Mouse (Mus musculus) myocyte (in vitro differentiated cells): ENCODE results near the gene Olfr153.

Experiments used
- CEBPB ChIP-seq: IDR thresholded peaks from 2 replicates; pipeline ENCODE4 v1.6.1; 2011; ENCODE audit warnings: mild to moderate bottlenecking, moderate library complexity; ENCODE audit not compliant: poor library complexity, insufficient read depth, severe bottlenecking
- E2F4 ChIP-seq: IDR thresholded peaks from one replicate; pipeline ENCODE4 v1.6.1; 2011; ENCODE audit warnings: mild to moderate bottlenecking, control low read depth, moderate library complexity; ENCODE audit not compliant: insufficient read depth
- MAX ChIP-seq: IDR thresholded peaks from one replicate; pipeline ENCODE4 v1.6.1; 2011; ENCODE audit warnings: low read depth, mild to moderate bottlenecking, control low read depth
- MYOG ChIP-seq, 3 experiments: IDR thresholded peaks; one replicate each; pipeline ENCODE4 v1.6.1; 2011; ENCODE audit warnings: control low read depth in 2 of 3, low read depth in 2 of 3, mild to moderate bottlenecking in 2 of 3; ENCODE audit not compliant: insufficient read length in 2 of 3, control insufficient read depth in 1 of 3, insufficient read depth in 1 of 3
- POLR2A ChIP-seq: IDR thresholded peaks from one replicate; pipeline ENCODE4 v1.6.1; 2011; ENCODE audit warnings: low read depth, mild to moderate bottlenecking, control low read depth, moderate library complexity; ENCODE audit not compliant: insufficient read length
- POLR2AphosphoS2 ChIP-seq: IDR thresholded peaks from one replicate; pipeline ENCODE4 v1.6.1; 2011; ENCODE audit warnings: low read depth, control low read depth; ENCODE audit not compliant: insufficient read length
- REST ChIP-seq: IDR thresholded peaks from one replicate; pipeline ENCODE4 v1.6.1; 2011; ENCODE audit warnings: mild to moderate bottlenecking, control low read depth, moderate library complexity; ENCODE audit not compliant: insufficient read depth, insufficient read length
- TCF12 ChIP-seq: IDR thresholded peaks from one replicate; pipeline ENCODE4 v1.6.1; 2011; ENCODE audit warnings: mild to moderate bottlenecking, control low read depth; ENCODE audit not compliant: poor library complexity, insufficient read depth, severe bottlenecking
- TCF3 ChIP-seq: IDR thresholded peaks from one replicate; pipeline ENCODE4 v1.6.1; 2011; ENCODE audit warnings: low read depth, control low read depth; ENCODE audit not compliant: insufficient read length
- USF1 ChIP-seq: IDR thresholded peaks from one replicate; pipeline ENCODE4 v1.6.1; 2011; ENCODE audit warnings: low read depth, mild to moderate bottlenecking, control low read depth, moderate library complexity

- TF ChIP-seq POLR2A (no peak), CEBPB (no peak), USF1 (no peak), E2F4 (no peak), MYOG (IDR thresholded peaks at IDR 0.05; ENCODE audit: control insufficient read depth in 1 of 3, insufficient read depth in 1 of 3, insufficient read length in 2 of 3, low read depth in 2 of 3) (no peak), POLR2AphosphoS2 (no peak), MAX (no peak), TCF12 (no peak), TCF3 (no peak), REST (no peak)
These were observed 49.3 kb upstream of the Olfr153 start for GRCm38 (mm10) chr2:87482276-87482675.
